Mouse (Mus musculus): ENCODE data around the gene Cabp2. TPM values are rescaled to one million over a fixed set of nuclear protein-coding genes. Genes with fewer than 3 reads are reported as not detected.

Cabp2 gene
- polyA plus RNA-seq, 1 experiment from 2014 or later: 1.7 TPM

DNA sequence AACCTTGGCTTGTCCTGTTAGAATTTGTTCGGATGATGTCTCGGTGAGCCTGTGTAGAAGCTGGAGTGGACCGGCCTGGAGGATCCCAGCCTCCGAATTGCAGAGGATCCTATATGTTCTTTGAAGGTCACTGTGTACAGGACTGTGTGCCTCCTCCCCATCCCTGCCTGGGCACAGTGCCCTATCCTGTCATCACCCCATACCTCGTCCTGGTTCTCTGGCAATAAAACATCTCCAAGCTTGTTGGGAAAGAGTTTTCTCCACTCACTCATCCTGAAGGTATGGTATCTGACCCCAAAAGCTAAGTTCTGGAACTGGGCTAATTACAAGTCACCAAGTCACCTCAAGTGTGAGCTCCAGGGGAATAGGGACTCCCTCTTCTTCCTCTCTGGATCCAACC, 5.7 kb downstream of the Cabp2 start:
- H3K4me3 ChIP-seq (replicated peaks): no peak overlapping the region
- H3K27me3 ChIP-seq (replicated peaks): no peaks in the 10 kb centered on the region
- H3K27ac ChIP-seq: no peak overlapping the region
- no peaks in the 10 kb centered on the region for H3K36me3 ChIP-seq
- no peaks in the 10 kb centered on the region for H3K9me3 ChIP-seq
- 0 out of 2 replicates have a peak, but pooled peaks cover 4% of the 10 kb centered on the region for H3K4me1 ChIP-seq (replicated peaks)
- ATAC-seq: no peak
- 86% methylated on average over 5 of the region's 5 CpGs for WGBS
- H3K4me2 ChIP-seq (replicated peaks): no peak overlapping the region
- no peak overlapping the region for H3K9ac ChIP-seq

DNA sequence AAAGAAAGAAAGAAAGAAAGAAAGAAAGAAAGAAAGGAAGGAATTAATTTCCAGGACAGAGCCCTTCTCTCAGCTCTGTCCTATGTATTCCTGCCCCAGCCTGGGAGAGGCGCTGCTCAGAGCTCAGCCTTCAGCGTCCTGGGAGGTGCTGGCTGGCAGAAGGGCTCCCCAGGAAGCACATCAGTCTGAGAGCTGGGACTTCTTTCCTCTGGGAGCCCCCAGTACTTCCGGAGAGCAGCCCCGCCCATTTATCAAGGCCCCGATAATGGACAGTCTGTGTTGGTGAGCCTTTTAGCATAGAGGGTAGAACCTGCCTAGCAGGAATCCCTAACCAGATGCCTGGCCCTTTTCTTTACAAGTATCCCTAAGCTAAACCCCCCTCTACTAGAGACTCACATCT, 6.8 kb downstream of the Cabp2 start:
- Histone ChIP-seq H3K4me2 (replicated peaks) (no peak overlapping the region), H3K4me3 (replicated peaks) (no peak overlapping the region), H3K9ac (no peak overlapping the region), H3K27me3 (replicated peaks) (no peaks in the 10 kb centered on the region), H3K36me3 (no peaks in the 10 kb centered on the region), H3K27ac (no peak overlapping the region), H3K4me1 (replicated peaks) (0 out of 2 replicates have a peak, but pooled peaks cover 4% of the 10 kb centered on the region), H3K9me3 (no peaks in the 10 kb centered on the region)
- WGBS: 43% methylated on average over 5 of the region's 5 CpGs
- 0 out of 2 replicates have a peak, but pooled peaks have one; percentile 27 for ATAC-seq

DNA sequence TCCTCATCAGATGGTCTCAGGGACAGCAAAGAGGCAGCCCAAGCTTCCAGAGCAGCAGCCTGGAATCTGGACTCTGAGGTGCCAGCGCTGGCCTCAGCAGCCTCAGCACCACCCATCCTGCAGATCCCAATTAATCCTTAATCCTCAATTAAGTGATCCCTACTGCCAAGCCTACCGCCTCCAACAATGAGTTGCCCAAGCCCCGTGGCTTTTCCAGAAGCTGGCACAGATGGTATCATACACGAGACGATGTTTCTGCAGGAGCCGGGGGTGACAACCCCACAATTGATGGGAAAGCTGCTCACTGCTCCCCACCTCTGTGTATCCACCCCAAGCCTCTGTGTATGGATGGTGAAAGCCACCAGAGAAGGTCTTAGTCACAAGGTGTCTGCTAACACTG, 7.8 kb downstream of the Cabp2 start:
- H3K4me3 ChIP-seq (replicated peaks): no peak overlapping the region
- H3K4me1 ChIP-seq (replicated peaks): 0 out of 2 replicates have a peak, but pooled peaks cover under 1% of the 10 kb centered on the region
- H3K27me3 ChIP-seq (replicated peaks): no peaks in the 10 kb centered on the region
- no peaks in the 10 kb centered on the region for H3K9me3 ChIP-seq
- no peaks in the 10 kb centered on the region for H3K36me3 ChIP-seq
- no peak for ATAC-seq
- WGBS: 78% methylated on average over 6 of the region's 6 CpGs
- no peak overlapping the region for H3K27ac ChIP-seq
- no peak overlapping the region for H3K4me2 ChIP-seq (replicated peaks)
- H3K9ac ChIP-seq: no peak overlapping the region

DNA sequence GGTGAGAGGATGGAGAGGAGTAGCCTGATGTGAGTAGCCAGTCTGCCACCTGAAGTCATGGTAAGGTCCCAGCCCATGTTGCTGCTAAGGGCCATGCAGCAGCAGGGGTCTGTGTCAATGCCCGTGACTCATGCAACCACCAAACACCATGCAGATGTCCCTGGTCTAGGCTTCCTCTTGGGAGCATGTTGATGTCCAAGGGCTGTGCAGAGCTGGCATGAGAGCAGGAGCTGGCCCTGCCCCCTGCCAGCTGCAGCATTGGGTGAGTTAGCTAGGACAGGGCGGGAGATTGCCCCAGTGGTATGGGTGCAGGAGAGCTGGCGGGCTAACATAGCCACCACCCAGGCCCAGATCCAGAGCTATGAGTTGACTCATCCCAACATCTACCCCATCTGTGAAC, 9.1 kb downstream of the Cabp2 start:
- Histone ChIP-seq H3K4me1 (replicated peaks) (no peaks in the 10 kb centered on the region), H3K4me2 (replicated peaks) (no peak overlapping the region), H3K4me3 (replicated peaks) (no peak overlapping the region), H3K36me3 (no peaks in the 10 kb centered on the region), H3K27ac (no peak overlapping the region), H3K27me3 (replicated peaks) (no peaks in the 10 kb centered on the region), H3K9me3 (no peaks in the 10 kb centered on the region), H3K9ac (no peak overlapping the region)
- 88% methylated on average over 3 of the region's 3 CpGs for WGBS
- no peak for ATAC-seq

DNA sequence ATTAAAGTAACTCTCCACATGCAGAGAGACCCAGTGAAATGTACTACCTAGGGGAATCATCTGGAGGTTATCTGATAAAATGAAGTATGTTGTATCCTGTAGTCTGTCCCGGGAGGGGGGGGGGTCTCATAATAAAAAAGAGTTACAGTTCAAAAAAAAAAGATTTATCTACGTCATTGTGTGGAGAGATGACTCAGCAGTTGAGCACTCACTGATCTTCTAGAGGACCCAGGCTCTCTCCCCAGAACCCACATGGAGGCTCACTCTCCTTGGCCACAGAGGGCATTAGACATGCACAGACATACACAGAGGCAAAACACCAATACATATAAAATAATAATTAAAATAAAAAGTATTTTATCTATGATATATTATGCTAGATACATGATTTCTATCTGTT, 10.0 kb downstream of the Cabp2 start:
- 68% methylated on average over 2 of the region's 2 CpGs for WGBS
- Histone ChIP-seq H3K36me3 (no peaks in the 10 kb centered on the region), H3K27ac (no peak overlapping the region), H3K27me3 (replicated peaks) (no peaks in the 10 kb centered on the region), H3K4me3 (replicated peaks) (no peak overlapping the region), H3K4me2 (replicated peaks) (no peak overlapping the region), H3K9ac (no peak overlapping the region), H3K9me3 (no peaks in the 10 kb centered on the region), H3K4me1 (replicated peaks) (peaks cover 2% of the 10 kb centered on the region; the same call in 1 of the 2 replicates)
- no peak for ATAC-seq

DNA sequence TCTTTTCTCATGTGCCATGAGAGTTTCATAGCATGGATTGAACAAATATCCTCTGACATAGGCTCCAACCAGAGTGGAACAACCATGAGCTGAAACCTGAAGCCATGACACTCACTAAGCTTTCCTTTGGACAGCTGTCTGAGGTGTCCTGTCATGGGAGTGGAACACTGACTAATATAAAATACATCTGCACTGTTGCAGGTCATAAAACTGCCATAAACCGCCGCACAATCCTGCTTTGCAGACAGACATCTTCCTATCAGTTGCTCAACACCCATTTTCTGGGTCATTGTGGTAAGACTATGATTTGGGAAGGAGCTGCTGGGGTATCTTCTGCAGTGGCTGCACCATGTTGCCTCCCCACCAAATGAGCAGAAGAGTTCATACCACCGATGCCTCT, 11.4 kb downstream of the Cabp2 start:
- H3K4me2 ChIP-seq (replicated peaks): no peak overlapping the region
- no peak overlapping the region for H3K9ac ChIP-seq
- no peaks in the 10 kb centered on the region for H3K36me3 ChIP-seq
- H3K27ac ChIP-seq: no peak overlapping the region
- no peak for ATAC-seq
- no peaks in the 10 kb centered on the region for H3K9me3 ChIP-seq
- peaks cover 6% of the 10 kb centered on the region for H3K4me1 ChIP-seq (replicated peaks)
- WGBS: 69% methylated on average over 3 of the region's 3 CpGs
- H3K4me3 ChIP-seq (replicated peaks): no peak overlapping the region
- no peaks in the 10 kb centered on the region for H3K27me3 ChIP-seq (replicated peaks)

DNA sequence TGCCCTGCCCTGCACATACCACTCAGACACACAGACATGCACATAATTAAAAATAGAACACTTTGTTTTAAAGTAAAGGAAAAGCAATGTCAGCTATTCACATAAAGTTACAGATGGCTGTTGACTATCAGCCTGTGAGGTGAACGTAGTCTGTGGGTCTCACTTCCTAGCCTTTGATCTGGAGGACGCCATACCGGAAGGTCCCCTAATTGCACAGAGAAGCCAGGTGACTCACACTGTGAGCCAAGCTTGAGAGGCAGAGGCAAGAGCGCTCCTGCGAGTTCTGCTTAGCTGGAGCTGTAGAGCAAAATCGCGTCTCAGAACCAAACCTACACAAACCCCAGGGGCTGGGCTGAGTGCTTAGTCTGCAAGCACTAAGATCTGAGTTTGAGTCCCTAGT, 12.4 kb downstream of the Cabp2 start:
- H3K4me3 ChIP-seq (replicated peaks): no peak overlapping the region
- no peak overlapping the region for H3K9ac ChIP-seq
- no peak for ATAC-seq
- H3K36me3 ChIP-seq: no peaks in the 10 kb centered on the region
- WGBS: 64% methylated on average over 7 of the region's 7 CpGs
- no peaks in the 10 kb centered on the region for H3K27me3 ChIP-seq (replicated peaks)
- H3K9me3 ChIP-seq: no peaks in the 10 kb centered on the region
- H3K4me1 ChIP-seq (replicated peaks): peaks cover 14% of the 10 kb centered on the region
- no peak overlapping the region for H3K27ac ChIP-seq
- no peak overlapping the region for H3K4me2 ChIP-seq (replicated peaks)

DNA sequence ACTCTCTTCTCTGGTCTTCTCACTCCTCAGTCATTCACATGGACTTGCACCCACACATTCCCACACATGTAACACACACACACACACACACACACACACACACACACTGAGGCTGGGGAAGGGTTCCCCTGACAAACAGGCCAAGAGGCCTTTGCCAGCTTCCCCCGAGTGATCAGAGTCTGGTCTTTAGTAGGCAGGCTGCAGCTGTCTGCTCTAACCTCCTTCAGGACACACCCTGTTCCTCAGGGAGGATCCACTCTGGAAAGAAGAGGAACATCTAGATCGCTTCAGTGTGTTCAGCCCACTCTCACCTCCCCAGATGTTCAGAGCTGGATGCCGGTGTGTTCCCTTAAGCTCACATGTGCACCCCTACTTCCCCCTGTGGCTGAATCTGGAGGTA, 13.0 kb downstream of the Cabp2 start:
- WGBS: 69% methylated on average over 3 of the region's 3 CpGs
- no peak for ATAC-seq
- no peak overlapping the region for H3K4me2 ChIP-seq (replicated peaks)

DNA sequence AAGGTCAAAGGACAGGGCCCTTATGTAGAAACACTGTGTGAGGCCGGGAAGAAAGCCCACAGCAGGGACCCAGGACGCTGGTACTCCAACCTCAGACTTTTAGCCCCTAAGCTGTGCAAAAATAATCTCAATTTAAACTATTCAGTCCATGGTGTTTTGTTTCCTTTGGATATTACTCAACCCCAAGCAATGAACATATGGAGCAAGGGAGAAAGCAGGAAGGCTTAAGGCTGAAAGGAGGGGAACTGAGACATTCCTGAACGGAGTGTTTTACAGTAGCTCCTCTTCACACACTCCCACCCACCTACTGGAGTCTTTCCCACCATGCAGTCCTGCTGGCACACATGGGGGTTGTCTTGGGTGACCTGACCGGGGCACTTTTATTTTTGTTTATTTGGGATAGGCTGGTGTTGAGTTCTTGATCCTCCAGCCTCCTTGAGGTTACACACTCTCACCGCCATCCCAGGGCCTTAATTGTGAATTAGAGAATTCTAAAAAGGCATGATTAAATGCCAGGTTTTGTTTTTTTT, 13.5 kb downstream of the Cabp2 start:
- Histone ChIP-seq H3K4me2 (replicated peaks) (no peak overlapping the region), H3K9ac (no peak overlapping the region), H3K36me3 (no peaks in the 10 kb centered on the region), H3K27me3 (replicated peaks) (no peaks in the 10 kb centered on the region), H3K9me3 (no peaks in the 10 kb centered on the region), H3K27ac (no peak overlapping the region), H3K4me3 (replicated peaks) (no peak overlapping the region), H3K4me1 (replicated peaks) (peaks cover 25% of the 10 kb centered on the region)
- WGBS: 80% methylated on average over 5 of the region's 5 CpGs
- ATAC-seq: no peak

More for the DNA sequence above, 13.0 kb downstream of the Cabp2 start:
- peaks cover 20% of the 10 kb centered on the region for H3K4me1 ChIP-seq (replicated peaks)
- 0 out of 2 replicates have a peak overlapping the region, but pooled peaks have one; percentile 17 for H3K9ac ChIP-seq
- H3K27me3 ChIP-seq (replicated peaks): no peaks in the 10 kb centered on the region
- no peaks in the 10 kb centered on the region for H3K36me3 ChIP-seq
- H3K27ac ChIP-seq: no peak overlapping the region
- no peak overlapping the region for H3K4me3 ChIP-seq (replicated peaks)
- H3K9me3 ChIP-seq: no peaks in the 10 kb centered on the region

DNA sequence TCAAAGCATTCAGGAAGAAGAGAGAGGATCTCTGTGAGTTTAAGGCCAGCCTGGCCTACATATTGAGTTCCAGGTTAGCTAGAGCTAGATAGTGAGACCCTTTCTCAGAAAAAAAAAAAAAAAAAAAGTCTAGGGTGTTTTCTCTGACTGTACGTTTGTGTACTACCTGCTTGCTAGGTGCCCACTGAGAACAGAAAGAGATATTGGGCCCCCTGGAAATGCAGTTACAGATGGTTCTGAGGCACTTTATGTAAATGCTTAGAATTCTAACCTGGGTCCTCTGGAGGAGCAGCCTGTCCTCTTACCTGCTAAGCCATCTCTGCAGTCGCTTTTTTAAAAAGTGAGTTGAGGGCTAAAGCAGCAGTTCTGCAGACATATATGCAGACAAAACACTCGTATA, 14.4 kb downstream of the Cabp2 start:
- Histone ChIP-seq H3K4me3 (replicated peaks) (no peak overlapping the region), H3K4me1 (replicated peaks) (peaks cover 35% of the 10 kb centered on the region), H3K27me3 (replicated peaks) (peaks cover 4% of the 10 kb centered on the region; the same call in 1 of the 2 replicates), H3K27ac (no peak overlapping the region), H3K36me3 (no peaks in the 10 kb centered on the region), H3K9me3 (no peaks in the 10 kb centered on the region), H3K9ac (no peak overlapping the region), H3K4me2 (replicated peaks) (no peak overlapping the region)
- ATAC-seq: no peak
- WGBS: 73% methylated on average over 3 of the region's 3 CpGs

DNA sequence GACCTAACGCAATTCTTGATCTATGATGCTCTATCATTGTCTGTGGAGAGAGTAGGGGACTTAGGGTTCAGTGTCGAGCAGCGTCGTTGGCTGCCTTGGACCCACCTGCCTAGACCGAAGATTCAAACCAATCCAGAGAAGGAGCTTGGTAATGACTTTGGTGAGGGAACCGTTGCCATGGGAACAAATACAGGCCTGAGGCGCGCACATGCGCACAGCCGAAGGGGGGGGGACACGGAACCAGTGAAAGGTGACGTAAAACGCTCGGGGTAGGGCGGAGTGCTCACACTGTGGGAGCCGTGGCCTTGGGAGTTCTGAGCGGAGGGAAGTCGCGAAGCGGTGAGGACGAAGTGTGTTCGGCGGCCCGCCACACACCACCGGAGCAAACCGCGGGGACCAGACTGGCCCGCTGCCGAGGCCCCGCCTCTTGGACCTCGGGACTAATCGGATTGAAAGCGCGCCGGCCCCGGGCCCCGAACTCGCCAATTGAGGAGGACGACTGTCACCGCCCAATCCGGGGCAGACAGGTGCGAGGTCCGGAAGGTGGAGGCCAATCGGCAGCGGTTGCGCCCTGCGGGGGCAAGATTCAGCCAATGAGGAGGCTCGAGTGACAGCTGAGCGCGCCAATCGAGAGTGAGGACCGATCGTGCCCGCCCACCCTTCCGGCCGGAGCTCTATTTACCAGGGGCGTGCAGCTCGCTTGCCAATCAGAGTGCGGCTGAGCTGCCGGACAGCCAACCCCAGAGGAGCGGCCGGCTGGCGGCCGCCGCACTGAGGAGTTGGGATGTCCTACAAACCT, 15.5 kb downstream of the Cabp2 start, which contains the start of gene Cdk2ap2:
Gene Cdk2ap2, plus strand, starts transcription at position 541 of the 799 bp plus-strand sequence.
- peak; percentile 94 for ATAC-seq
- Histone ChIP-seq H3K9ac (peak within 1 kb of the TSS; percentile 57), H3K36me3 (no peaks in the 10 kb centered on the region), H3K9me3 (no peaks in the 10 kb centered on the region), H3K27me3 (replicated peaks) (peaks cover 10% of the 10 kb centered on the region), H3K4me2 (replicated peaks) (peak within 1 kb of the TSS; percentile 95), H3K27ac (peak within 1 kb of the TSS; percentile 89), H3K4me3 (replicated peaks) (peak within 1 kb of the TSS; percentile 66), H3K4me1 (replicated peaks) (peaks cover 41% of the 10 kb centered on the region)
- under 1% methylated on average over 65 of the region's 65 CpGs for WGBS

DNA sequence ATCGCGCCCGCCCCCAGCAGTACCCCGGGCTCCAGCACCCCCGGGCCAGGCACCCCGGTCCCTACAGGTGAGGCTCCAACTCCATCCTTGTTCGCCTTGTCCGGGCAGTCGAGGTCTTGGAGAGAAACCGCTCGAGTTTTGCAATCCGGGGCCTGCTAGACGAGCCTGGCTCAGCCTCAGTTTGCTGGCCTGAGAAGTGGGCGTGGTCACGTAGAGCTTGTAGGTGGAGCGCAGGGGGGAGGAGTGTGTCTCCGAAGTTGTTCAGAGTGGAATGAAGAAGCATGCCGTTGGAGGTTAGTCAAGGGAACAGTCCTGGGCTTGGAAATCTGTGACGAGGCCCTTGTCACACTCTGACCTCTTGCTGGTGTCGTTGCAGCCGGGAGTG, 16.1 kb downstream of the Cabp2 start:
- Histone ChIP-seq H3K4me2 (replicated peaks) (peak overlapping the region; percentile 95), H3K9me3 (no peaks in the 10 kb centered on the region), H3K9ac (peak overlapping the region; percentile 57), H3K27me3 (replicated peaks) (peaks cover 10% of the 10 kb centered on the region), H3K4me1 (replicated peaks) (peaks cover 41% of the 10 kb centered on the region), H3K4me3 (replicated peaks) (peak overlapping the region; percentile 66), H3K27ac (peak overlapping the region; percentile 87), H3K36me3 (no peaks in the 10 kb centered on the region)
- 2% methylated on average over 21 of the region's 21 CpGs for WGBS
- ATAC-seq: peak; percentile 69

Data from intestine, embryonic 15.5 days (tissue).